Mouse (Mus musculus) cortical plate, adult 2 months (tissue): ENCODE results near the gene Ascc1.

ENCODE experiments used
- CTCF ChIP-seq: fragments of 200-500 bp; IDR thresholded peaks from 2 replicates; pipeline ENCODE4 v1.5.1; 2011; ENCODE audit warnings: mild to moderate bottlenecking, control low read depth, low read length; ENCODE audit not compliant: insufficient read depth; ENCODE audit errors: extremely low read depth
- POLR2A ChIP-seq: fragments of 200-500 bp; IDR thresholded peaks from 2 replicates; pipeline ENCODE4 v1.6.1; 2011; ENCODE audit warnings: mild to moderate bottlenecking, low read length, control low read depth; ENCODE audit not compliant: insufficient read depth; ENCODE audit errors: extremely low read depth

DNA sequence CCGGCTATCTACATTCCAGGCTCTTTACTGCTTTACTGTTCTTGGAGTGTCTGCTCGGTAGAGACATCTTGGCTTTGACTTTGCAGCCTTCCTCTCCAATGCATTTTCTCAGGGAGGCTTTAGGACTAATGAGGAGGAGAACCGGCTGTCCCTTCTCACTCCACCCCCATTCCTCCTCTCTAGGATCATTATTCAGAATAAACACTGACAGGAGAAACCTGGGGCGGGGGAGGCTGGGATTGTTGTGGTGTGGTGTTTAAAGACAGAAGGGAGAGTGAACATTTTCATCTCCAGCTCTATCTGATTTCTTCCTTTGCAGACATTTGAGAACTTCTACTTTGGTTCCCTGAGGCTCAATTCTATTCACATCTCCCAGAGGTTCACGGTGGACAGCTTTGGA is 95.2 kb downstream of the Ascc1 start:
- TF ChIP-seq CTCF: no peak
- TF ChIP-seq POLR2A: no peak
